In genomic region chrX:140565212-140565611, GRCm38 (mm10) we compare ENCODE assay signal across 14 mouse cellular contexts. TPM values are rescaled to one million over a fixed set of nuclear protein-coding genes. Genes with fewer than 3 reads are reported as not detected.
DNase-seq lines count a peak whose midpoint lies in the region; ATAC-seq and TF ChIP-seq lines count a peak whose summit lies in the region.
"Had no signal": no experiment of that assay in that cellular context is flagged by ENCODE, and none has a peak within 500 bp of the region (broad histone marks: within the 10 kb centered on the region; RNA-seq: fewer than 3 reads in every experiment).

No protein-coding gene starts in this region.

- no peak overlapping the region for H3K4me3 ChIP-seq in gastrocnemius, adult 2 months
- no peak overlapping the region for H3K4me3 ChIP-seq in hindbrain, postnatal 0 days (ENCODE audit: low read length)
- H3K4me3 ChIP-seq in hindbrain, embryonic 13.5 days = no peak overlapping the region
- no peak overlapping the region for H3K4me3 ChIP-seq in neural tube, embryonic 15.5 days (replicated peaks)
- H3K4me3 ChIP-seq: hindbrain, embryonic 10.5 days had no signal

- 73% methylated on average over 3 of the region's 3 CpGs for WGBS in hindbrain, postnatal 0 days
- WGBS in hindbrain, embryonic 13.5 days = 90% methylated on average over 3 of the region's 3 CpGs
- WGBS in neural tube, embryonic 15.5 days = 91% methylated on average over 3 of the region's 3 CpGs

- no peak for TF ChIP-seq CTCF in gastrocnemius, adult 2 months (IDR thresholded peaks at IDR 0.05)
- no peak for TF ChIP-seq CTCF in hindbrain, postnatal 0 days (IDR thresholded peaks at IDR 0.05; ENCODE audit: low read depth)

- no peak overlapping the region for H3K4me2 ChIP-seq in hindbrain, postnatal 0 days (ENCODE audit: low read depth, low read length)
- no peak overlapping the region for H3K4me2 ChIP-seq in hindbrain, embryonic 13.5 days
- H3K4me2 ChIP-seq in neural tube, embryonic 15.5 days = no peak overlapping the region
- H3K4me2 ChIP-seq: lung, embryonic 14.5 days had no signal

- H3K27me3 ChIP-seq in hindbrain, postnatal 0 days (ENCODE audit: insufficient read depth, low read length) = peaks cover 7% of the 10 kb centered on the region; the same call in 1 of the 2 replicates
- peaks cover 60% of the 10 kb centered on the region for H3K27me3 ChIP-seq in hindbrain, embryonic 13.5 days
- H3K27me3 ChIP-seq in neural tube, embryonic 15.5 days (replicated peaks) = peaks cover 38% of the 10 kb centered on the region

- no peaks in the 10 kb centered on the region for H3K4me1 ChIP-seq in hindbrain, postnatal 0 days (ENCODE audit: insufficient read depth, low read length)
- H3K4me1 ChIP-seq in hindbrain, embryonic 13.5 days (replicated peaks) = no peaks in the 10 kb centered on the region
- no peaks in the 10 kb centered on the region for H3K4me1 ChIP-seq in neural tube, embryonic 15.5 days
- H3K4me1 ChIP-seq: hindbrain, embryonic 10.5 days had no signal

- H3K9ac ChIP-seq in hindbrain, postnatal 0 days (replicated peaks; ENCODE audit: low read length) = no peak overlapping the region
- H3K9ac ChIP-seq in hindbrain, embryonic 13.5 days = no peak overlapping the region
- no peak overlapping the region for H3K9ac ChIP-seq in neural tube, embryonic 15.5 days (replicated peaks)
- H3K9ac ChIP-seq: lung, embryonic 14.5 days had no signal

- ATAC-seq in hindbrain, postnatal 0 days = peak; percentile 94
- no peak for ATAC-seq in hindbrain, embryonic 13.5 days (ENCODE audit: low FRiP score)
- ATAC-seq in neural tube, embryonic 15.5 days (ENCODE audit: low FRiP score) = no peak
- ATAC-seq: intestine, embryonic 16.5 days had no signal

- peak overlapping the region; percentile 71 for H3K27ac ChIP-seq in gastrocnemius, adult 2 months
- H3K27ac ChIP-seq in hindbrain, postnatal 0 days = 0 out of 2 replicates have a peak overlapping the region, but pooled peaks have one; percentile 15
- H3K27ac ChIP-seq in hindbrain, embryonic 13.5 days = no peak overlapping the region
- no peak overlapping the region for H3K27ac ChIP-seq in neural tube, embryonic 15.5 days (replicated peaks)
- H3K27ac ChIP-seq: hindbrain, embryonic 10.5 days had no signal

- DNase-seq in gastrocnemius, adult 2 months = no peak
- DNase-seq in gastrocnemius, postnatal 4 days (ENCODE audit: low spot score in 2 of 2) = no peak
- peak; percentile 66 for DNase-seq in hindbrain, postnatal 0 days (ENCODE audit: low spot score)
- peak; percentile 3 for DNase-seq in right cerebral cortex, postnatal 4 days
- DNase-seq in right cerebral cortex, postnatal 14 days = no peak
- DNase-seq in retina, embryonic 14.5 days (ENCODE audit: low spot score) = no peak
- DNase-seq: gastrocnemius, postnatal 25 days; liver; lung, embryonic 14.5 days; thymus, postnatal 4 days had no signal

- no peaks in the 10 kb centered on the region for H3K9me3 ChIP-seq in hindbrain, postnatal 0 days (ENCODE audit: low read length)
- no peaks in the 10 kb centered on the region for H3K9me3 ChIP-seq in hindbrain, embryonic 13.5 days
- H3K9me3 ChIP-seq in neural tube, embryonic 15.5 days (replicated peaks) = no peaks in the 10 kb centered on the region
- H3K9me3 ChIP-seq: hindbrain, embryonic 10.5 days had no signal

- intact Hi-C loops in gastrocnemius, adult 2 months (cut with DNase I) = no loop called here

- H3K36me3 ChIP-seq in hindbrain, postnatal 0 days (ENCODE audit: insufficient read depth, low read length) = no peaks in the 10 kb centered on the region
- no peaks in the 10 kb centered on the region for H3K36me3 ChIP-seq in hindbrain, embryonic 13.5 days
- H3K36me3 ChIP-seq in neural tube, embryonic 15.5 days = no peaks in the 10 kb centered on the region
- H3K36me3 ChIP-seq: hindbrain, embryonic 10.5 days had no signal

RNA-seq across cellular contexts. Expression of gene Tsc22d3, which starts 35.2 kb away (rescaled TPM):
- total RNA-seq in gastrocnemius, adult 2 months (2021) = 100 to 1,000 TPM; 243 to 420 TPM
- total RNA-seq in gastrocnemius, postnatal 4 days (2021) = 100 to 1,000 TPM in 1 of 2 experiments, 10 to 100 TPM in 1; 97.2 to 105 TPM
- total RNA-seq in hindbrain, postnatal 0 days (2014; rRNA removed) = 102 and 112 TPM in 2 replicates
- polyA plus RNA-seq in hindbrain, postnatal 0 days (2015; fragmentation: Nextera tagmentation; extraction: Ambion mirVana) = 114 and 117 TPM in 2 replicates
- polyA plus RNA-seq in hindbrain, embryonic 13.5 days (2015; fragmentation: Nextera tagmentation; extraction: Ambion mirVana) = 121 and 127 TPM in 2 replicates
- 128 and 132 TPM in 2 replicates for polyA plus RNA-seq in neural tube, embryonic 15.5 days (2015; fragmentation: Nextera tagmentation; extraction: Ambion mirVana)

Comparison
In these comparisons a context has a peak if more than half of its experiments do, and no peak if none do; other contexts are left out.
1. DNase-seq: peak in hindbrain, postnatal 0 days (single experiment) and right cerebral cortex, postnatal 4 days (single experiment); none in gastrocnemius, adult 2 months (single experiment), gastrocnemius, postnatal 4 days (0 of 2), right cerebral cortex, postnatal 14 days (single experiment) and retina, embryonic 14.5 days (single experiment).
2. H3K27ac ChIP-seq: peak in gastrocnemius, adult 2 months (single experiment) and hindbrain, postnatal 0 days (single experiment); none in hindbrain, embryonic 13.5 days (single experiment) and neural tube, embryonic 15.5 days (single experiment).